Mouse (Mus musculus): ENCODE measurements around the gene D5Ertd579e. TPM values are rescaled to one million over a fixed set of nuclear protein-coding genes. Genes with fewer than 3 reads are reported as not detected.
"Not testable (repeated sequence)": the region's sequence is repeated elsewhere in the genome, so short reads cannot be mapped to it uniquely, and the experiment has no call there.

D5Ertd579e gene
- polyA plus RNA-seq, 1 experiment from 2014 or later: 18.6 TPM

GRCm38 (mm10) chr5:36679918-36680598 is 15.8 kb downstream of the D5Ertd579e start:
- Histone ChIP-seq H3K27me3 (no peaks in the 10 kb centered on the region), H3K4me2 (replicated peaks) (no peak overlapping the region), H3K4me3 (replicated peaks) (no peak overlapping the region), H3K9ac (no peak overlapping the region), H3K36me3 (no peaks in the 10 kb centered on the region), H3K9me3 (replicated peaks) (no peaks in the 10 kb centered on the region), H3K4me1 (no peaks in the 10 kb centered on the region), H3K27ac (replicated peaks) (no peak overlapping the region)
- WGBS: 69% methylated on average over 4 of the region's 4 CpGs
- no peak for ATAC-seq (ENCODE audit: insufficient number of reproducible peaks, low FRiP score, low TSS enrichment, low read depth)

GRCm38 (mm10) chr5:36678799-36679198 is 17.0 kb downstream of the D5Ertd579e start:
- Histone ChIP-seq H3K36me3 (no peaks in the 10 kb centered on the region), H3K4me2 (replicated peaks) (no peak overlapping the region), H3K9ac (no peak overlapping the region), H3K4me3 (replicated peaks) (no peak overlapping the region), H3K9me3 (replicated peaks) (no peaks in the 10 kb centered on the region), H3K4me1 (no peaks in the 10 kb centered on the region), H3K27me3 (no peaks in the 10 kb centered on the region), H3K27ac (replicated peaks) (no peak overlapping the region; the same call in 1 of the 2 replicates)
- 35% methylated on average over 1 of the region's 1 CpGs for WGBS
- 0 out of 2 replicates have a peak, but pooled peaks have one; percentile 29 for ATAC-seq (ENCODE audit: insufficient number of reproducible peaks, low FRiP score, low TSS enrichment, low read depth)

DNA sequence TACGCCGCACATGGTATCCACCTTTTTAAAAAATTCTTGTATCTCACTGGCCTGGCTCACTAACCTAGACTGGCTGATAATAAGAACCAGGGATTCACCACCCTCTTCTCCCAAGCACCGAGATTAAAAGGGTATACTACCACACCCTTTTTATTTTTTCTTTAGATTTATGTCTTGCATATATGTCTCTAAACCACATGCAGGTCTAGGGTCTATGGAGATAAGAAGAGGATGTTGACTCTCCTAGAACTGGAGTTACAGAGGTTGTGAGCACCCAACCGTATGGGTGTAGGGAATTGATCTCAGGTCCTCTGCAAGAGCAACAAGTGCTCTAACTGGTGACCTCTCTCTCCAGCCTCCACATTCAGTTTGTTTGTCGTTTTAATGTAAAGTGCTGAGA is 17.9 kb downstream of the D5Ertd579e start:
- no peak for ATAC-seq (ENCODE audit: insufficient number of reproducible peaks, low FRiP score, low TSS enrichment, low read depth)
- 85% methylated on average over 5 of the region's 5 CpGs for WGBS

DNA sequence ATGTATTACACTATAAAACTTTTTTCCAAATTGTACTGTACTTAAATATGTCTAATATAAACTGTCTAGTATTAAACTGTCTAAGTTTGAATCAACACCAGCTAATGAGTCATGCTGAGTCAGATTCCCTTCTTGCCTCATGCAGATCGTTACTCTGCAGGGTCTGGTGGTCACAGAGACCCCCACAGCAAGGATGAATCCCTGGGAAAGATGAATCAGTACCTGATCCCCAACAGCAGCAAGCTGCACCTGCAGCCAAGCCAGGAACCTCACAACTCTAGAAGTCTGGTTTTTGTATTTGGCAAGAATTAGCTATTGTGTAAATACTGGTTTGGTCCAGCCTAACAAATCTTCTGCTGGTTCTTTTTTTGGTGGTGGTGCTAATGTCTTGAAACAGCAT is 20.4 kb downstream of the D5Ertd579e start:
- Histone ChIP-seq H3K4me2 (replicated peaks) (no peak overlapping the region), H3K4me1 (no peaks in the 10 kb centered on the region), H3K9ac (no peak overlapping the region), H3K27me3 (no peaks in the 10 kb centered on the region), H3K27ac (replicated peaks) (no peak overlapping the region), H3K9me3 (replicated peaks) (no peaks in the 10 kb centered on the region), H3K36me3 (peaks cover 13% of the 10 kb centered on the region), H3K4me3 (replicated peaks) (no peak overlapping the region)
- no peak for ATAC-seq (ENCODE audit: insufficient number of reproducible peaks, low FRiP score, low TSS enrichment, low read depth)
- 35% methylated on average over 1 of the region's 1 CpGs for WGBS

More for the DNA sequence above, 17.9 kb downstream of the D5Ertd579e start:
- H3K9ac ChIP-seq: no peak overlapping the region
- no peaks in the 10 kb centered on the region for H3K36me3 ChIP-seq
- H3K4me3 ChIP-seq (replicated peaks): no peak overlapping the region
- H3K27me3 ChIP-seq: no peaks in the 10 kb centered on the region
- no peaks in the 10 kb centered on the region for H3K9me3 ChIP-seq (replicated peaks)
- H3K4me1 ChIP-seq: no peaks in the 10 kb centered on the region
- no peak overlapping the region for H3K4me2 ChIP-seq (replicated peaks)
- H3K27ac ChIP-seq (replicated peaks): no peak overlapping the region

DNA sequence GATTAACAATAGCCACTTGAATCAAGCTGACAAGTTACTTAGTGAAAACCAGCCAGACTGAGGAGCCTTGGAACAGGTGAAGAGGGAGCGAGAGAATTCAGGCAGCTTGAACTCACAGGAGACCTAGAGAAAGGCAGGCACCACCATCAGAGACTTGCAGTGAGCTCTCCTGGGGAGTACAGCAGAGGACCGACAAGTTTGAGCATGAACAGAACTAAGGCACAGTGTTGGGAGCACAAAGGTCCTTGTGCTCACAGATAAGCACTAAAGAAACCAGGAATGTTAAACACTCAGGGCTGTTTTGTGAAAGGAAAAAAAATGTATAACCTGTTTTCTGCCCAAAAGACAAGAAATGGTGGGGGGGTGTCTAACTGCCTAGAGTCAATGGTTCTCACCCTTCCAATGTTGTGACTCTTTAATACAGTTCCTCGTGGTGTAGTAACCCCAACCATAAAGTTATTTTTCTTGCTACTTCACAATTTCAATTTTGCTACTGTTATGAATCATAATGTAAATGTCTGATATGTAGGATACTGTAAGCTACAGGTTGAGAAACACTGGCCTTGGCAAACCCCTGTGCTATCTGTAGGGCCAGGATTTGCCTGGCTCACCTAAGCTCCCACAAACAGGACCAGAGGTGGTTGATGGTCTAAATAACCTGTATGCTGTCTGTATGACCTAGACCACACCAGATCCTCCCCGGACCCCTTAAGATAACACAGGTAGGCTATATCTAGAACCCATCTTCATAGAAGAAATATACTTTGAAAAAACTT is 21.0 kb downstream of the D5Ertd579e start:
- Histone ChIP-seq H3K27ac (replicated peaks) (no peak overlapping the region), H3K27me3 (no peaks in the 10 kb centered on the region), H3K4me3 (replicated peaks) (no peak overlapping the region), H3K4me1 (no peaks in the 10 kb centered on the region), H3K9me3 (replicated peaks) (no peaks in the 10 kb centered on the region), H3K36me3 (peaks cover 18% of the 10 kb centered on the region), H3K4me2 (replicated peaks) (no peak overlapping the region), H3K9ac (no peak overlapping the region)
- WGBS: 66% methylated on average over 4 of the region's 4 CpGs
- no peak for ATAC-seq (ENCODE audit: insufficient number of reproducible peaks, low FRiP score, low TSS enrichment, low read depth)

- 83% methylated on average over 7 of the region's 7 CpGs for WGBS
- no peaks in the 10 kb centered on the region for H3K4me1 ChIP-seq
- no peaks in the 10 kb centered on the region for H3K9me3 ChIP-seq (replicated peaks)
- no peak overlapping the region for H3K4me2 ChIP-seq (replicated peaks)
- H3K4me3 ChIP-seq (replicated peaks): no peak overlapping the region
- ATAC-seq (ENCODE audit: insufficient number of reproducible peaks, low FRiP score, low TSS enrichment, low read depth): no peak
- no peak overlapping the region for H3K9ac ChIP-seq
- peaks cover 30% of the 10 kb centered on the region for H3K36me3 ChIP-seq
- H3K27me3 ChIP-seq: no peaks in the 10 kb centered on the region
- H3K27ac ChIP-seq (replicated peaks): no peak overlapping the region
Measured at GRCm38 (mm10) chr5:36669021-36670008, 26.5 kb downstream of the D5Ertd579e start.

DNA sequence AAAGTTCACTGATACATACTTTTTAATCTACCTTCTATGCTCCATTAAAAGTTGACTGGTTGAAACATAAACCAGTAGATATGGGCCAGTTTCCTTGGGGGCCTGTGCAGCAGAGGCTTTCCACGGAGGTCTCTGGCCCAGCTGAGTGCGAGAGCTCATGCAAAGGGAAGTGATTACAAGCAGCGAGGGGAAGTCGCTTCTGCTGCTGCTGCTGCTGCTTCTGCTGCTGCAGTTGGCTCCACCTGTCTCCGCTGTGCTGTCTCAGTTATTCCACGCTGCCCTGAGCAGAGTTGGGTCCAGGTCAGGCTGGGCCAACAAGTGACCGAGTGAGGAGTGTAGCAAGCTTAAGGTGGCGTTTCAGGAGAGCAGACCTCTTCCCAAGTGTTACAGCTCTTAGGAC is 27.3 kb downstream of the D5Ertd579e start:
- no peaks in the 10 kb centered on the region for H3K4me1 ChIP-seq
- peaks cover 30% of the 10 kb centered on the region for H3K36me3 ChIP-seq
- no peak overlapping the region for H3K27ac ChIP-seq (replicated peaks)
- no peak for ATAC-seq (ENCODE audit: insufficient number of reproducible peaks, low FRiP score, low TSS enrichment, low read depth)
- H3K9ac ChIP-seq: no peak overlapping the region
- WGBS: 89% methylated on average over 8 of the region's 8 CpGs
- H3K27me3 ChIP-seq: no peaks in the 10 kb centered on the region
- no peak overlapping the region for H3K4me3 ChIP-seq (replicated peaks)
- H3K9me3 ChIP-seq (replicated peaks): no peaks in the 10 kb centered on the region
- no peak overlapping the region for H3K4me2 ChIP-seq (replicated peaks)

DNA sequence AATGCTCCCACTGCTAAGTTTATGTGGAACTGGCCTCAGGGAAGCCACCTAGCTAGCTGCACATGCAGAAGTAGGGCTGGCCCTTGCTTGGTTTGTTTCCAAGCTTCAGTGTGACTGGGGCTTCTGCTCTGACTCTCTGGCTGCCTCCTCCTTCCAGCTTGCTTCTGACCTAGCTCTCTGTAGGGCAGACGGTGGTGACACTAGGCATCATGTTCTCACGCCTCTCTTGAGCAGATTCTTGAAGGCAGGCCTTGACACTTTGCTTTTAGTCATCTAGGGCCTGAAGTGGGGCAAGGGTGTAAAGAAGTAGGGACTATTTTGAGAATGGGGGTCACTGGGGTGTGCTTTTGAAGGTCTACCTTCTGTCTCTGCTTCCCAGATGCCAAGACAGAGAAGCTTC is 27.8 kb downstream of the D5Ertd579e start:
- H3K9me3 ChIP-seq (replicated peaks); H3K4me3 ChIP-seq (replicated peaks); H3K27me3 ChIP-seq; H3K4me2 ChIP-seq (replicated peaks); H3K4me1 ChIP-seq; ATAC-seq (ENCODE audit: insufficient number of reproducible peaks, low FRiP score, low TSS enrichment, low read depth); H3K9ac ChIP-seq; H3K27ac ChIP-seq (replicated peaks): not testable (repeated sequence)
- 80% methylated on average over 2 of the region's 2 CpGs for WGBS
- peaks cover 30% of the 10 kb centered on the region for H3K36me3 ChIP-seq

- no peaks in the 10 kb centered on the region for H3K4me1 ChIP-seq
- H3K27ac ChIP-seq (replicated peaks): no peak overlapping the region
- no peaks in the 10 kb centered on the region for H3K27me3 ChIP-seq
- H3K4me2 ChIP-seq (replicated peaks): no peak overlapping the region
- no peak overlapping the region for H3K4me3 ChIP-seq (replicated peaks)
- WGBS: 87% methylated on average over 5 of the region's 5 CpGs
- H3K9ac ChIP-seq: no peak overlapping the region
- no peaks in the 10 kb centered on the region for H3K9me3 ChIP-seq (replicated peaks)
- H3K36me3 ChIP-seq: peaks cover 25% of the 10 kb centered on the region
- ATAC-seq (ENCODE audit: insufficient number of reproducible peaks, low FRiP score, low TSS enrichment, low read depth): no peak
Measured at GRCm38 (mm10) chr5:36667165-36667564, 28.7 kb downstream of the D5Ertd579e start.

- H3K27me3 ChIP-seq; H3K4me2 ChIP-seq (replicated peaks); H3K4me1 ChIP-seq; ATAC-seq (ENCODE audit: insufficient number of reproducible peaks, low FRiP score, low TSS enrichment, low read depth); H3K4me3 ChIP-seq (replicated peaks); H3K9me3 ChIP-seq (replicated peaks); H3K27ac ChIP-seq (replicated peaks); H3K9ac ChIP-seq: not testable (repeated sequence)
- 98% methylated on average over 2 of the region's 2 CpGs for WGBS
- H3K36me3 ChIP-seq: peaks cover 22% of the 10 kb centered on the region
Measured at GRCm38 (mm10) chr5:36666699-36667098, 29.1 kb downstream of the D5Ertd579e start.

GRCm38 (mm10) chr5:36663329-36663728 is 32.5 kb downstream of the D5Ertd579e start:
- H3K4me1 ChIP-seq: no peaks in the 10 kb centered on the region
- no peaks in the 10 kb centered on the region for H3K27me3 ChIP-seq
- H3K27ac ChIP-seq (replicated peaks): no peak overlapping the region
- no peak overlapping the region for H3K4me3 ChIP-seq (replicated peaks)
- H3K9ac ChIP-seq: no peak overlapping the region
- no peak overlapping the region for H3K4me2 ChIP-seq (replicated peaks)
- no peaks in the 10 kb centered on the region for H3K9me3 ChIP-seq (replicated peaks)
- no peak for ATAC-seq (ENCODE audit: insufficient number of reproducible peaks, low FRiP score, low TSS enrichment, low read depth)
- H3K36me3 ChIP-seq: peaks cover 2% of the 10 kb centered on the region
- 69% methylated on average over 2 of the region's 2 CpGs for WGBS
